27 mouse cellular contexts compared by ENCODE assay signal in genomic region chr15:36680361-36681140, GRCm38 (mm10).
DNase-seq lines count a peak whose midpoint lies in the region; ATAC-seq and TF ChIP-seq lines count a peak whose summit lies in the region.
"Had no signal": no experiment of that assay in that cellular context is flagged by ENCODE, and none has a peak within 500 bp of the region (broad histone marks: within the 10 kb centered on the region; RNA-seq: fewer than 3 reads in every experiment).

No protein-coding gene starts in this region.

- no peak overlapping the region for H3K27ac ChIP-seq in kidney, embryonic 16.5 days (ENCODE audit: low read length)
- H3K27ac ChIP-seq in liver, adult 2 months (replicated peaks; ENCODE audit: insufficient read depth, low read depth, low read length) = no peak overlapping the region
- no peak overlapping the region for H3K27ac ChIP-seq in liver, postnatal 0 days (ENCODE audit: low read depth)
- H3K27ac ChIP-seq: embryonic facial prominence, embryonic 10.5 days; embryonic facial prominence, embryonic 15.5 days; forebrain, embryonic 10.5 days; forebrain, embryonic 15.5 days; heart, embryonic 10.5 days; heart, embryonic 15.5 days; limb, embryonic 10.5 days; limb, embryonic 15.5 days; liver, embryonic 14.5 days; midbrain, embryonic 10.5 days had no signal

- peak; percentile 60 for DNase-seq in kidney, adult 11 months
- peak; percentile 68 for DNase-seq in liver, adult 2 months (ENCODE audit: extremely low read depth, low read depth, low spot score)
- DNase-seq in liver, postnatal 0 days = no peak
- DNase-seq in kidney, postnatal 14 days = peak; percentile 33
- DNase-seq in urinary bladder, postnatal 25 days (ENCODE audit: low spot score) = no peak
- no peak for DNase-seq in right cerebral cortex, adult 18-20 months
- DNase-seq: adrenal gland, postnatal 14 days; cerebellum, postnatal 25 days; layer of hippocampus, adult 9-11 months; lung, embryonic 14.5 days; lung, postnatal 14 days; spleen, adult 18-20 months; thymus, postnatal 25 days had no signal

- no peak overlapping the region for H3K4me2 ChIP-seq in kidney, embryonic 16.5 days (replicated peaks; ENCODE audit: low read depth, low read length)
- no peak overlapping the region for H3K4me2 ChIP-seq in liver, postnatal 0 days (ENCODE audit: low read depth, low read length)
- H3K4me2 ChIP-seq: embryonic facial prominence, embryonic 15.5 days; forebrain, embryonic 15.5 days; heart, embryonic 15.5 days; limb, embryonic 15.5 days; lung, embryonic 14.5 days had no signal

- no peak for ATAC-seq in kidney, embryonic 16.5 days (ENCODE audit: low FRiP score, low TSS enrichment)
- no peak for ATAC-seq in liver, postnatal 0 days
- ATAC-seq: forebrain, embryonic 15.5 days; hindbrain, embryonic 16.5 days; midbrain, embryonic 16.5 days; Patski had no signal

- no peaks in the 10 kb centered on the region for H3K4me1 ChIP-seq in kidney, embryonic 16.5 days (ENCODE audit: insufficient read depth, low read length)
- no peaks in the 10 kb centered on the region for H3K4me1 ChIP-seq in liver, adult 2 months (ENCODE audit: control insufficient read depth, insufficient read depth, low read length)
- peaks cover 4% of the 10 kb centered on the region; the same call in 1 of the 2 replicates for H3K4me1 ChIP-seq in liver, postnatal 0 days (ENCODE audit: insufficient read depth)
- H3K4me1 ChIP-seq: embryonic facial prominence, embryonic 15.5 days; forebrain, embryonic 10.5 days; forebrain, embryonic 15.5 days; heart, embryonic 10.5 days; heart, embryonic 15.5 days; midbrain, embryonic 10.5 days had no signal

- no peaks in the 10 kb centered on the region for H3K9me3 ChIP-seq in kidney, embryonic 16.5 days (ENCODE audit: low read length)
- no peaks in the 10 kb centered on the region for H3K9me3 ChIP-seq in liver, postnatal 0 days (ENCODE audit: low read length)
- H3K9me3 ChIP-seq: embryonic facial prominence, embryonic 10.5 days; embryonic facial prominence, embryonic 15.5 days; forebrain, embryonic 10.5 days; forebrain, embryonic 15.5 days; heart, embryonic 10.5 days; heart, embryonic 15.5 days; limb, embryonic 10.5 days; limb, embryonic 15.5 days; midbrain, embryonic 10.5 days had no signal

- no peak for TF ChIP-seq EP300 in liver, postnatal 0 days (IDR thresholded peaks at IDR 0.05; ENCODE audit: low read depth)

- WGBS in kidney, embryonic 16.5 days = 72% methylated on average over 11 of the region's 11 CpGs
- WGBS in liver, adult 2 months = 43% methylated on average over 11 of the region's 11 CpGs
- WGBS in liver, postnatal 0 days (ENCODE audit: insufficient replicate concordance) = 76% methylated on average over 11 of the region's 11 CpGs

- H3K9ac ChIP-seq in kidney, embryonic 16.5 days (replicated peaks; ENCODE audit: low read length) = no peak overlapping the region
- no peak overlapping the region for H3K9ac ChIP-seq in liver, adult 2 months (ENCODE audit: low read depth, low read length)
- H3K9ac ChIP-seq in liver, postnatal 0 days (replicated peaks) = no peak overlapping the region
- H3K9ac ChIP-seq: embryonic facial prominence, embryonic 15.5 days; forebrain, embryonic 15.5 days; heart, embryonic 15.5 days; limb, embryonic 15.5 days; liver, embryonic 14.5 days; lung, embryonic 14.5 days had no signal

- no peaks in the 10 kb centered on the region for H3K79me2 ChIP-seq in liver, adult 2 months (ENCODE audit: control insufficient read depth, insufficient read depth, low read length)

- H3K36me3 ChIP-seq in kidney, embryonic 16.5 days (ENCODE audit: insufficient read depth, low read length) = no peaks in the 10 kb centered on the region
- no peaks in the 10 kb centered on the region for H3K36me3 ChIP-seq in liver, adult 2 months (ENCODE audit: control insufficient read depth, insufficient read depth, low read length)
- H3K36me3 ChIP-seq in liver, postnatal 0 days (replicated peaks; ENCODE audit: insufficient read depth, low read length) = no peaks in the 10 kb centered on the region
- H3K36me3 ChIP-seq: embryonic facial prominence, embryonic 10.5 days; embryonic facial prominence, embryonic 15.5 days; forebrain, embryonic 10.5 days; forebrain, embryonic 15.5 days; heart, embryonic 10.5 days; heart, embryonic 15.5 days; limb, embryonic 10.5 days; limb, embryonic 15.5 days; midbrain, embryonic 10.5 days had no signal

- no peak overlapping the region for H3K4me3 ChIP-seq in kidney, embryonic 16.5 days (ENCODE audit: low read length)
- no peak overlapping the region for H3K4me3 ChIP-seq in liver, adult 2 months (ENCODE audit: insufficient read depth, low read depth, low read length)
- no peak overlapping the region for H3K4me3 ChIP-seq in liver, postnatal 0 days (ENCODE audit: low read depth, low read length)
- H3K4me3 ChIP-seq: embryonic facial prominence, embryonic 10.5 days; embryonic facial prominence, embryonic 15.5 days; forebrain, embryonic 10.5 days; forebrain, embryonic 15.5 days; heart, embryonic 10.5 days; heart, embryonic 15.5 days; limb, embryonic 10.5 days; limb, embryonic 15.5 days; midbrain, embryonic 10.5 days had no signal

- H3K27me3 ChIP-seq in kidney, embryonic 16.5 days (ENCODE audit: insufficient read depth, low read length) = no peaks in the 10 kb centered on the region
- H3K27me3 ChIP-seq in liver, adult 2 months (ENCODE audit: control insufficient read depth, insufficient read depth, low read length) = no peaks in the 10 kb centered on the region
- no peaks in the 10 kb centered on the region for H3K27me3 ChIP-seq in liver, postnatal 0 days (ENCODE audit: insufficient read depth, low read length)
- H3K27me3 ChIP-seq: embryonic facial prominence, embryonic 15.5 days; forebrain, embryonic 15.5 days; heart, embryonic 15.5 days; limb, embryonic 15.5 days; Patski had no signal

- TF ChIP-seq CTCF in liver, adult 2 months (IDR thresholded peaks at IDR 0.05; ENCODE audit: low read depth, low read length) = no peak
- TF ChIP-seq CTCF in liver, postnatal 0 days (IDR thresholded peaks at IDR 0.05; ENCODE audit: low read depth) = no peak

- no peak for TF ChIP-seq POLR2A in liver, adult 2 months (IDR thresholded peaks at IDR 0.05; ENCODE audit: extremely low read depth, insufficient read depth, low read length)

Comparison
In these comparisons a context has a peak if more than half of its experiments do, and no peak if none do; other contexts are left out.
1. DNase-seq: peak in kidney, adult 11 months (single experiment), liver, adult 2 months (single experiment) and kidney, postnatal 14 days (single experiment); none in liver, postnatal 0 days (single experiment), urinary bladder, postnatal 25 days (single experiment) and right cerebral cortex, adult 18-20 months (single experiment).